In the genomic region with DNA sequence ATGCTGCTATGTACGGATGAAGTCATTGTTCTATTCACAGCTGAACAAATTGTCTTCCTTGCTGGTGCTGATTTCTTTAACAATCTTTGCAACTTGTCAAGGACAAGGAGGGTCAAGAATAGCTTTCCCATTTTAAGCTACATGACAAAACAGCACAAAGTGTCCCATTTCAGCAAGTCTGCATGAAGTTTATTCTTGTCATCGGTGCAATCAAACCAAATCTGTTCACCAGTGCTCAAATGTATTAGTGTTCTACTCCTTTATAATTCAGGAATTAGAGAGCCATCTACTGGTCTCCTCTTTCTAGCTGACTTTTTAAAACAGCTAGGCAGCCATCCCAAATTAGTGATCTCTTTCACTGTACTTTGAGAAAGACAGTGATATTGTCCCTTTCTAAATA, we compare ENCODE assay signal across 14 mouse cellular contexts.
DNase-seq lines count a peak whose midpoint lies in the region; ATAC-seq lines count a peak whose summit lies in the region.
"Had no signal": no experiment of that assay in that cellular context is flagged by ENCODE, and none has a peak within 500 bp of the region (broad histone marks: within the 10 kb centered on the region; RNA-seq: fewer than 3 reads in every experiment).

No protein-coding gene starts in this region.

- H3K4me2 ChIP-seq in embryonic facial prominence, embryonic 14.5 days (ENCODE audit: low read depth, low read length), result no peak overlapping the region
- H3K4me2 ChIP-seq: liver, embryonic 11.5 days had no signal

- H3K36me3 ChIP-seq in embryonic facial prominence, embryonic 14.5 days (ENCODE audit: control insufficient read depth, insufficient read depth, low read length), result no peaks in the 10 kb centered on the region
- no peaks in the 10 kb centered on the region for H3K36me3 ChIP-seq in embryonic facial prominence, embryonic 10.5 days (replicated peaks)

- 50% methylated on average over 2 of the region's 2 CpGs for WGBS in embryonic facial prominence, embryonic 14.5 days
- WGBS in embryonic facial prominence, embryonic 10.5 days, result 84% methylated on average over 2 of the region's 2 CpGs

- intact Hi-C loops in left cerebral cortex, postnatal 14 days (cut with DNase I), result loop anchor here (10.0 kb wide), 1 partner anchor 1524 kb away; a partner anchor contains a TSS

- ATAC-seq in embryonic facial prominence, embryonic 14.5 days (ENCODE audit: low read depth), result no peak
- ATAC-seq in activated CD4-positive, CD25-positive, alpha-beta regulatory T cell, adult 4 months, result no peak
- ATAC-seq: hindbrain, embryonic 16.5 days had no signal

- H3K27me3 ChIP-seq in embryonic facial prominence, embryonic 14.5 days (replicated peaks; ENCODE audit: control insufficient read depth, insufficient read depth, low read length), result no peaks in the 10 kb centered on the region; the same call in 1 of the 2 replicates
- no peaks in the 10 kb centered on the region for H3K27me3 ChIP-seq in embryonic facial prominence, embryonic 10.5 days (replicated peaks; ENCODE audit: low read depth, poor library complexity, severe bottlenecking)
- H3K27me3 ChIP-seq: megakaryocyte, embryonic 14.5 days had no signal

- no peaks in the 10 kb centered on the region for H3K4me1 ChIP-seq in embryonic facial prominence, embryonic 14.5 days (ENCODE audit: control insufficient read depth, insufficient read depth, low read length)
- no peaks in the 10 kb centered on the region for H3K4me1 ChIP-seq in embryonic facial prominence, embryonic 10.5 days
- H3K4me1 ChIP-seq: megakaryocyte, embryonic 14.5 days had no signal

- H3K9me3 ChIP-seq in embryonic facial prominence, embryonic 14.5 days (ENCODE audit: control insufficient read depth, low read length), result no peaks in the 10 kb centered on the region
- H3K9me3 ChIP-seq in embryonic facial prominence, embryonic 10.5 days, result no peaks in the 10 kb centered on the region
- H3K9me3 ChIP-seq: megakaryocyte, embryonic 14.5 days had no signal

- DNase-seq in embryonic facial prominence, embryonic 14.5 days (ENCODE audit: low spot score), result peak; percentile 26
- DNase-seq in embryonic facial prominence, embryonic 10.5 days (ENCODE audit: low spot score), result no peak
- DNase-seq in layer of hippocampus, adult 18-20 months (ENCODE audit: low spot score in 2 of 2), result peak; percentile 2 to 37
- DNase-seq in layer of hippocampus, postnatal 36 days, result no peak
- DNase-seq in Muller cell, postnatal 12 days (ENCODE audit: inconsistent ontology term), result peak; percentile 1
- DNase-seq in left cerebral cortex, postnatal 14 days (ENCODE audit: low spot score in 2 of 2), result peak; percentile 36 to 79
- no peak for DNase-seq in liver
- DNase-seq: cerebellum, postnatal 36 days; heart, adult 2 months; kidney, adult 8-10 months had no signal

- no peak overlapping the region for H3K9ac ChIP-seq in embryonic facial prominence, embryonic 14.5 days (ENCODE audit: low read depth, low read length)

- no peak overlapping the region for H3K4me3 ChIP-seq in embryonic facial prominence, embryonic 14.5 days (ENCODE audit: low read depth, low read length)
- no peak overlapping the region for H3K4me3 ChIP-seq in embryonic facial prominence, embryonic 10.5 days
- H3K4me3 ChIP-seq: heart, adult 2 months; megakaryocyte, embryonic 14.5 days had no signal

- H3K27ac ChIP-seq in embryonic facial prominence, embryonic 14.5 days (replicated peaks; ENCODE audit: low read depth, low read length), result no peak overlapping the region
- no peak overlapping the region for H3K27ac ChIP-seq in embryonic facial prominence, embryonic 10.5 days (replicated peaks)
- H3K27ac ChIP-seq: heart, adult 2 months had no signal

Comparison
In these comparisons a context has a peak if more than half of its experiments do, and no peak if none do; other contexts are left out.
1. DNase-seq: peak in embryonic facial prominence, embryonic 14.5 days (single experiment), layer of hippocampus, adult 18-20 months (2 of 2), Muller cell, postnatal 12 days (single experiment) and left cerebral cortex, postnatal 14 days (2 of 2); none in embryonic facial prominence, embryonic 10.5 days (single experiment), layer of hippocampus, postnatal 36 days (0 of 2) and liver (single experiment).